Mouse (Mus musculus) urinary bladder, postnatal 0 days (tissue): ENCODE measurements around the gene Cfap221. TPM values are rescaled to one million over a fixed set of nuclear protein-coding genes. Genes with fewer than 3 reads are reported as not detected.

Source experiments
- polyA plus RNA-seq: library from polyadenylated mRNA; unstranded; fragments of >200 nt; fragmentation: Nextera tagmentation; extraction: Ambion mirVana; gene quantifications from 2 replicates; pipeline ENCODE4 v1.2.1, GENCODE M21; 2015

Gene Cfap221
- not detected in 2 replicates for polyA plus RNA-seq

DNA sequence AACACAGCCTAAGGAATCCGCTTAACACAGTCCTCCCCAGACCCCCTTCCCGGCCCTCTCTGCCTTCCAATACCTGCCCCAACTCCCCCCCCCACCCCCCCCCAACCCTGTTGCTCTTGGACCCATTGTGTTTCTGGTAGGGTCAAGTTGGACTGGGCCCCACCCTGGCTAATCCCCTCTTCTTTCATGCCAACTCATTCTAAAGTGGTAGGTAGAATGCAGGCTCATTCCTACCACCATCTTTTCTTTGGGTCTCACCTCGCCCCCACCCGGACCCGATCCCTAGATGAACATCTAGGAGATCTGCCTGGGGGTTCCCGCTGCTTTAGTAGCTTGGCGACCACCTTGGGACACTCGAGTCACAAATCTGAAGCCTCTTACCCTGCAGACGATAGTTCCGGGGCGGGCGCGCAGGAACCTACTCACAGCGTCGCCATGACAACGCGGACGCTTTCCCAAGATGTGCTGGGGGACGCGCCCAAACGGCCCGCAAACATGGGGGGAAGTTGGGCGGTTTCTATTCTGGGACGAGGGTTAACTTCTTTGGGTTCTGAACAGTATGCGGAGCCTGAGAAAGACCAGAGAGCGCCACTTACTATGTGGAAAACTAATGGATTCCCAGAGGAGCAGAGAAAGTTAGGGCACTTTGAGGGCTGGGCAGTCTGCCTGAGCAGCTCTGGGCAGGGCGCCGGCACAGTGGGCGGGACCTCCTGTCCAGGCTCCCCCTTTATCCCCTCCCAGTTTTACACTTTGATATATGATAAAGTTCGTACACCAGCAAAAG is at the start of gene Cfap221:
Gene Cfap221 (minus strand): TSS at position 437 of the 784 bp plus-strand sequence.

DNA sequence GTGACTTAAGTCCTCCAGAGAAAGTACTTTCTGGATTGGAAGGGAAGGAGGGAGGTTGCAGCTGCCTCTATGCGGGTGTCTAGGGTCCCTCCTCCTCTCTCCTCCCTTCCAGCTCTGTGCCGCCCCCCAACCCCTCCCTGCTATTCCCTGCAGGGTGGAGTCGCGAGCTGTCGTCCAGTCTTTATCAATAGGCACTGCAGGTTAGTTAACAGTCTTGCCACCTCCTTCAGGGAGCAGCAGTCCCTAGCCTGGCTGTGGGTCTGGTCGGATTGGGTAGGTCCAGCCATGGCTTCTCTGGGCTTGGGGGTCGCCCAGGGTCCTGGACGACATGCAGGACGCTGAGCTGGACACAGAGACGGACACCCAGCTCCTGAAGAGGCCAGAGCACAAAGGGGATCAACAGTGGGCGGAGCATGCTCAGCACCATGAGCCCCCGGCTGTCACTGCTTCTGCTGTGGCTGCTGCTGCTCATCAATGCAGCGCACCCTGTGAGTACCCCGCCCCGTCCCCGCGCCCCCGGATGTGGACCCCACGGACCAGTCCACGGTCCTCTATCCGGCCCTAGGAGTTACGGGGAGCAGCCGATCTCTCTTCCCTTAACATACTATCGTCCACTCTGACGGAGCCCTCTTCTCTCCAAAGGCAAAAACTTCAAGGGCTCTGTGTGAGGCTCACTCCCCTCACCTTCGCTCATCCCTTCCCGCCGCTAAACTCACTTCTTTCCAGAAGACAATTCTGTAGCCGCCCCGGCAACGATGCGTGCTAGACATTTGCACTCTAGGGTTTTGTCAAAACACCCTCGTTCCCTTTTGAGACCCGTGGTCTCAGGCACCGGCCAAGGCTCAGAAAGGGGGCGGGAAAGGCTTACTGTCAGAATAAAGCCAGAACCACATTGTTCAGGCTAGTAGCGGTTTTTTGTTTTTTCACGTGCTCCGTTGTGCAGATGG is 10.1 kb upstream of the Cfap221 start, which contains the start of gene Sctr:
Gene Sctr (plus strand): TSS at position 51 of the 947 bp plus-strand sequence.

DNA sequence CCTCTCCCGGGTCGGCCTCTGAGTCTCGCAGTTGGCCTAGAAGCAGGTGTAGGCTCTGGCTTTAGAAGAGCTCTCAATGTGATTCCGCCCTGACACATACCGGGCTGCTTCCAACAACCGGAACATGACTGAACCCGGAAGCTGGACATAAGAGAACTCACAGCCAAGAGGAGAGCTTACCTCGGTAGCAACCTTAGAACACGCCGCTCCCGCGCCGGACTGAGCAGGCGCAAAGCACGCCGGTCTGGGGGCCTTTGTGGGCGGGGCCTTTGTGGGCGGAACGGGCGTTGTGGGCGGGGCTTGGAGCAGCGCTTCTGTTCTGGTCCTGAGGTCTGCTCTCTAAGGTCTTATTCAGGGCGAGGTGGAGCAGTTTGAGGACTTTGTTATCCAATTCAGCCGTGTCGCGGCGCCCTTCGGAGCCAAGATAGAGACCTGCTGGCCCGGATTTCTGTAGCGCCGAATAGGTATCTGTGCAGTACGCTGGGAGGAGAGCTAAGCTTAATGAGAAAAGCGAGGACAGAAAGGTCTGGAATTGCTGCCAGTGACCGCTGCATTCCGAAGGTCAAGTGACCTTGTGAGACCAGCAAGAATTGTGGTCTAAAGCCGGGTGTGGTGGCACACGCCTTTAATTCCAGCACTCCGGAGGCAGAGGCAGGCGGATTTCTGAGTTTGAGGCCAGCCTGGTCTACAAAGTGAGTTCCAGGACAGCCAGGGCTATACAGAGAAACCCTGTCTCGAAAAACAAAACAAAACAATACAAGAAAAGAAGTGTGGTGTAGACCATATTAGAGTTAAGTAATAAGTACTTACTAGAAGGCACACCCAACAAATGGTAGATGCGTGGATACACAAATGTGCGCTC is 83.8 kb downstream of the Cfap221 start, which contains the start of gene Tmem177:
Gene Tmem177 (minus strand): TSS at position 256 of the 862 bp plus-strand sequence.

Other genes with a start within 250 kb of the Cfap221 start
- gene Ptpn4, start 159.6 kb downstream of the Cfap221 start, polyA plus RNA-seq: 2.0 and 2.2 TPM in 2 replicates
- gene Tmem177, start 84.0 kb downstream of the Cfap221 start, polyA plus RNA-seq: 2.4 and 2.8 TPM in 2 replicates
- 0.07 TPM in 1 of 2 replicates, not detected in the other for gene Sctr, start 9.7 kb upstream of the Cfap221 start, polyA plus RNA-seq
- gene Tmem37, start 76.8 kb upstream of the Cfap221 start, polyA plus RNA-seq: 8.6 and 21.5 TPM in 2 replicates
- 555 and 599 TPM in 2 replicates for gene Dbi, start 123.8 kb upstream of the Cfap221 start, polyA plus RNA-seq
- 11.7 and 13.3 TPM in 2 replicates for gene 3110009E18Rik, start 124.0 kb upstream of the Cfap221 start, polyA plus RNA-seq